Mouse (Mus musculus): ENCODE measurements around the gene Gldc.
"Not testable (repeated sequence)": the region's sequence is repeated elsewhere in the genome, so short reads cannot be mapped to it uniquely, and the experiment has no call there.

Gldc gene

GRCm38 (mm10) chr19:30174919-30175571 is at the start of gene Gldc:
Gldc (minus strand) TSS chr19:30175429.
- DNase-seq (ENCODE audit: low spot score), result peak; percentile 85

- DNase-seq (ENCODE audit: low spot score), result not testable (repeated sequence)
Observed at GRCm38 (mm10) chr19:30222593-30222992, 47.4 kb upstream of the Gldc start.

GRCm38 (mm10) chr19:30217335-30217734 is 42.1 kb upstream of the Gldc start:
- peak; percentile 73 for DNase-seq (ENCODE audit: low spot score)

- DNase-seq (ENCODE audit: low spot score), result no peak
Observed at GRCm38 (mm10) chr19:30216186-30216585, 41.0 kb upstream of the Gldc start.

DNA sequence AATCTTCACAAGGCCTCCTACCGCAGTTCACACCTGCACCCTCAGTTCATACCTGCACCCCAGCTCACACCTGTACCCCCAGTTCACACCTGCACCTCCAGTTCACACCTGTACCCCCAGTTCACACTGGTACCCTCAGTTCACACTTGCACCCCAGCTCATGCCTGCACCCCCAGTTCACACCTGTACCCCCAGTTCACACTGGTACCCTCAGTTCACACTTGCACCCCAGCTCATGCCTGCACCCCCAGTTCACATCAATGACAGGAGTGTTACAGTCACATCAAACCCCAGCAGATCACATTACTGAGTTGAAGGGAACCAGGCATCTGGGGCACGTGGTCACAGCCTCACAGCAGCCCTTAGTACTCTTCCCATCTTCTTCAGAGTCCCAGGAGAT is 40.5 kb upstream of the Gldc start:
- DNase-seq (ENCODE audit: low spot score), result not testable (repeated sequence)

DNA sequence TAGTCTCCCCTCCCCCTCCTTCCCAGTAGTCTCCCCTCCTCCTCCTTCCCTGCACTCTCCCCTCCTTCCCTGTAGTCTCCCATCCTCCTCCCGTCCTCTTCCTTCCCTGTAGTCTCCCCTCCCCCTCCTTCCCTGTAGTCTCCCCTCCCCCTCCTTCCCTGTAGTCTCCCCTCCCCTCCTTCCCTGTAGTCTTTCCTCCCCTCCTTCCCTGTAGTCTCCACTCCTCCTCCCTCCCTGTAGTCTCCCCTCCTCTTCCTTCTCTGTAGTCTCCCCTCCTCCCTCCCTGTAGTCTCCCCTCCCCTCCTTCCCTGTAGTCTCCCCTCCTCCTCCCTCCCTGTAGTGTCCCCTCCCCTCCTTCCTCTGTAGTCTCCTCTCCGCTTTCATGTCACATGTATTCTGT is 38.8 kb upstream of the Gldc start:
- no peak for DNase-seq (ENCODE audit: low spot score)

- DNase-seq (ENCODE audit: low spot score), result not testable (repeated sequence)
Observed at GRCm38 (mm10) chr19:30209006-30209405, 33.8 kb upstream of the Gldc start.

DNA sequence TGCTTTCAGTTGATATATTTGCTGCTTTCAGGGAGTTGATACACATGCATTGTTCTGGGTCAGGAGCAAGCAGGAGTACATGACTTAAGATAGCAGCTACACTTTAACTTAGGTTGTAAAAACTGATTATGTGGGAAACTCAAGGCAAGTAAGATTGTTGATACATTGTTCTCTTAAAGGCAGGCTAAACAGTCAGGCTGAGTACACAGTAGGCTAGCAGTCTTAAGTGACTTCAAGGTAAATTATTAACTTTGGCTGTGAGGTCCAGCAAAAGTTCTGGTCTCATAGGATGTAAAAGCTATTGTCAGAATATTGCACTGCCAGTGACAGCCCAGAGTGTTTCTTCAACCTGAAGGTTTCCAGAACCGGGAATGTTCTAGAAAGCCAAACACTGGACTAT is 31.8 kb upstream of the Gldc start:
- no peak for DNase-seq (ENCODE audit: low spot score)

DNA sequence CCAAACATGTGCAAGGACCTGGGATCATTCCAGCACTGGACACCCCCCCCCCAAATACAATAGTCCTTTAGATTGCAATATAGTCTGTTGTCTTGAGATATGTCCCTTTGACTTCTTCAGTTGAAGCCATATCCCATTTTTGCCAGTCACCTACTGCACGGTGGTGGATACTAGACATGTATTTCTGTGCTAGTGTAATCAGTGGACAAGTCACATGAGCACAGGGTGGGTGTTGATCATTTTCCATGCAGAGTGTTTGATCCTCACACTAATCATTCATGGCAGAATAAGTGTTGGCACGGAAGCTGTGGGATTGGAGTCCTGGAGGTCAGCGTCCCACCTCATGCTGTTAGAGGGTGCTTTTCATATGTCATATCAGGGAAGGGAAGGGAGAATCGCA is 30.6 kb upstream of the Gldc start:
- no peak for DNase-seq (ENCODE audit: low spot score)

- peak; percentile 92 for DNase-seq (ENCODE audit: low spot score)
Observed at GRCm38 (mm10) chr19:30205159-30205816, 30.1 kb upstream of the Gldc start.

- no peak for DNase-seq (ENCODE audit: low spot score)
Observed at GRCm38 (mm10) chr19:30202177-30202576, 26.9 kb upstream of the Gldc start.

DNA sequence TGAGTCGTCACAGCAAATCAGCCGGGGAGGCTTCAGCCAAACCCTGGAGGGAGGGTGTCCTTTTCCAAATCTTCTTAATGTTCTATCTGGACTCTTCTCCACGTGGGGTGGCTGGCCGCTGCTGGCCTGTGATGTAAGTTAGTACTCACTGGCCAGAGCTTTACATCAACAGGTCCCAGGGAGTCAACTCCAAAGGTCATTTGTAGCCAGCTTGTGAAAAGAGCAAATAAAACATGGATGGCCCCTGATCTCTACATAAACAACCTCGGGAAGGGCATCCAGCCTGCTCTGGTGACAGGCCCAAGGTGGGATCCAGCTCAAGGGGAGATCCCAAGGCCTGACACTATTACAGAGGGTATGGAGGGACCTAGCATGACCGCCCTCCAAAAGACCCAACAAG is 19.8 kb upstream of the Gldc start:
- no peak for DNase-seq (ENCODE audit: low spot score)

DNA sequence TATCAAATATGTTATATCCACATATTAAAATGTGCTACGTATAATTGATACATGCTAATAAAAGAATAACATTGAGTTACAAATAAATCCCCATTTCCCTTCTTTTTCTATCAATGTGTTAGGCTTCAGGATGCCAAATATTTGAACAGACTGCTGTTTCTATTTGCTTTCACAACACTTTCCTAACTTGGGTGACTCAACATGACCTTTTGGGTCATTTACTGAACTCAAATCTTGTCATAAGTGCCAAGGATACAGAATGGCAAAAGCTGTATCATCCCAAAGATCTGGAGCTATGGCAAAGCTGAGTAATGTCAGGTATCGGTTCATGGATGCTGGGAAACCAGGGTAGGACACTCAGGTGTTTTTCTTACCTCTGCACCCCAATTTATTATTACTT is 12.0 kb upstream of the Gldc start:
- DNase-seq (ENCODE audit: low spot score), result no peak

DNA sequence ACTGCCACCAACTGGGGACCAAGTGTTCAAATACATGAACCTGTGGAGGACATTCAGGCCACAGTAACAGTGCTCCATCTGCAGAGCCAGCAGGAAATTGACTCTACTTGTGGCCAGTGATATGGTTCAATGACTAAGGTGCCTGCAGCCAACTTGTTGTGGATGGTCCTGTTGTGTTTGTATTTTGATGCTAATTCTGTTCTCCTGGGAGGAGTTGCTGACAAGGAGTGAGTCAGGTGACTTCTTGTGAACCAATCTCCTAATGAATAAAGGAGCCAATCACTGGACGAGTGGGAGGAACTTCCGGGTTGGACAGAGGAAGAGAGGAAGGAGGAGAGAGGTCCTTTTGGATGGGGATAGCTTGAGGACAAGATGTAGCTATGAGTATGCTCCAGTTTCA is 10.3 kb upstream of the Gldc start:
- no peak for DNase-seq (ENCODE audit: low spot score)

DNA sequence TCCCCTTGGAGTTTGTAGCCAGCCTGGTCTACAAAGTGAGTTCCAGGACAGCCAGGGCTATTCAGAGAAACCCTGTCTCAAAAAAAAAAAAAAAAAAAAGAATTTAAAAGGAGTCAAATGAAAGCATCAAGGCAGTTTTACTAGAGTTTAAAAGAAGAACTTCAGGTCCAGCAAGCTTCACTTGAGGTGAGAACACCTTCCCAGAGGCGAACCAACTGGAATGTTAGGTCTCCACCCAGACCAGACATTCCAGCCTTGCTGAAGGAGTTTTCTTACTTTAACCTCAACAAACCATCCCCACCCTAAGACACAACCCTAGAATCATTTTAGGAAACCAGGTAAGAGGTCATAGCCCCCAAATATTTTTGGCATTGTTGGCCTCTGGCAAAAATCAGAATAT is 4.8 kb upstream of the Gldc start:
- no peak for DNase-seq (ENCODE audit: low spot score)

- peak; percentile 24 for DNase-seq (ENCODE audit: low spot score)
Observed at GRCm38 (mm10) chr19:30174074-30174670, 1.1 kb downstream of the Gldc start.

DNA sequence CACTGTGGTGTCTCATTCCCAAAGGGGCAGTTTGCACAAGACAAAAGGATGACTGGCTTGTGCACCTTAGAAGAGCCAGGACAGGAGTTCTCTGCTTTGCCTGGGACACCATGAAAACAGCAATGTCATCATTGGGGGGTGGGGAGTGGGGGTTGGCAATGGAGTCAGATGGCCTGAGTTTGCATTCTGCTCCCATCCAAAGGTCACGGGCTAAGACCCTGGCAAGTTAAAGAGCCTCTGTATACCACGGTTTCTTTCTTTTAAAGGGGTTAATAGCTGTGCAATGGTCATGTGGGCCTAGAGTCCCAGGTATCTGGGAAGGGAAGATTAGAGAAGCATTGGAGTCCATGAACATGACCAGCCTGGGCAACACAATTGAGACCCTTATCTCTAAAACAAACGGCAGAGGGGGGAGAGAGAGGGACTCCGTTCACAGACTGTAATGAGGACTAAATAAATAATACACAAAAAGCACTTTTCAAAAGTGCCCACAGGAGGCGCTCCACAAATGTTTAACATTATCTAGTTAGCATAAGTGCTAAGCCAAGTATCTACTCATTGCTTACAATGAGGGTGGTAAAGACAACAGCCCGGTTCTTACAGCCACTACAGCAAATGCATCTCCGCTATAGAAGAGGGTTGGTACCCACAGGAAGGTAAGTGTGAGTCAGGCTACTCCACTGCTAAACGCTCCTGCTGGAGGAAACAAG is 3.7 kb downstream of the Gldc start:
- DNase-seq (ENCODE audit: low spot score), result no peak

- no peak for DNase-seq (ENCODE audit: low spot score)
Observed at GRCm38 (mm10) chr19:30170319-30170718, 4.9 kb downstream of the Gldc start.

- DNase-seq (ENCODE audit: low spot score), result no peak
Observed at GRCm38 (mm10) chr19:30166801-30167505, 8.3 kb downstream of the Gldc start.

DNA sequence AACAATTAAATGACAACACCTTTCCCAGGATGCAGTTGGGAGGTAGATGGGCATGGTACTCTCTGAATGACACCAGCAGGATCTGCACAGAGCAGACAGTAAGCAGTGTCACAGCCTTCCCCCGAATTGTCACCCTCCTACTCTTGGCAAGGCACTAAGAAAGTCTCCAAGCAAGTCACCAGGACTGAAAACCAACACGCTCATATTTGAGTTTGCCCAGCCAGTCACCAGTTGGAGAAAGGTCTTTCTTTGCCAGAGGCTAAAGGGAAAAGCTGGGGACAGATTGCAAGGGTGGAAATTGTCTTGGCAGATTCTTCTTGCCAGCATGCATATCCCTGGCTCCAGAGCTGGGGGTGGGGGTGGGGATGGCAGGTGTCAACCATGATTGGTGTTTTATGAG is 11.0 kb downstream of the Gldc start:
- DNase-seq (ENCODE audit: low spot score), result no peak

DNA sequence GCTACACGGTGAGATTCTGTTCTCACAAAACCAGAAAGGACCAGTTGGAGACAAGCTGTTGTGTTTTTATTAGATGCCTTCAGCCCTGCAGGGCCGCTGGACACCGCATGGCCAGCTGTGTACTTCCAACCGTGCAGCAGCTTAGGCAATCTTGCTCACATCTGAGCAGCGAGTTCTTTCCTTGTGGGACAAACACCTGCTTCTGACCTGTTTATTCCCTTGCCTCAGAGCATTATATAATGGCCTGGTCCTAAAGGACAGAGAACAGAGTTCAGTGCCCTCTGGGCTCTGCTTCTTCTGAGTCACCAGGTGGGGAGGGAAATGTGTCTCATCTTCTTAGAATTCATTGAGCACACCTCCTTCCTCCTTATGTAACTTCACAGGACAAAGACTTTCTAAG is 12.4 kb downstream of the Gldc start:
- no peak for DNase-seq (ENCODE audit: low spot score)

GRCm38 (mm10) chr19:30160021-30160420 is 15.2 kb downstream of the Gldc start:
- DNase-seq (ENCODE audit: low spot score), result peak; percentile 20

All from embryo, embryonic 10 days (tissue).